Mouse (Mus musculus) testis, postnatal 10 days (tissue): ENCODE measurements at regions not wholly inside any gene's neighbourhood (a gene's known extent, or its start where the extent isn't known, plus 50 kb on each side); places are given as distances from the start of the nearest gene placed in this dataset.
"Not testable (repeated sequence)": the region's sequence is repeated elsewhere in the genome, so short reads cannot be mapped to it uniquely, and the experiment has no call there.

Experiments
- DNase-seq: peaks from one replicate; pipeline ENCODE4 v3.0.0; 2021; ENCODE audit warnings: low spot score

GRCm38 (mm10) chr16:86897967-86898710 is 455.8 kb upstream of the N6amt1 start:
- DNase-seq = no peak

- DNase-seq = no peak
These were observed 459.0 kb upstream of the N6amt1 start for GRCm38 (mm10) chr16:86894982-86895381.

- no peak for DNase-seq
These were observed 459.7 kb upstream of the N6amt1 start for GRCm38 (mm10) chr16:86894333-86894732.

- DNase-seq = no peak
These were observed 465.6 kb upstream of the N6amt1 start for GRCm38 (mm10) chr16:86888421-86888820.

DNA sequence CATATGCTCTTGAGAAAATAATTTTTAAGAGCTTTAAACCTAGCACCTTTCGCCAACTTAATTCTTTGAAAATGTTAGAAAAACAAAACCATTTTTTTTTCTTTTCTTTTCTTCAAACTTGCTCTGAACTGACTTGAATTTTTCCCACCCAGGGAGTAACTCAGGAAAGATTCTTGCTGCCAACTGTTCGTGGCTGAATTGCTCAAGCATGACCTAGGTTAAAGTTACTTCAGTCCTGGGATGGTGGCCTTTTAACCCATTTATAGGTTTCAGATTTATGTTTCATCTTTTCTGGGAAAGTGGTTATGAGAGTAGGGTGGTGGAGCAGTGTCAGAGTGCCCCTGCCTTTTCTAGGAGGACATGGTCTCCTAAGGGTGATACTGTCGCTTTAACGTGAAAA is 466.4 kb upstream of the N6amt1 start:
- DNase-seq = no peak

GRCm38 (mm10) chr16:86883862-86884261 is 470.1 kb upstream of the N6amt1 start:
- no peak for DNase-seq

GRCm38 (mm10) chr16:86882529-86882928 is 471.5 kb upstream of the N6amt1 start:
- peak; percentile 56 for DNase-seq

DNA sequence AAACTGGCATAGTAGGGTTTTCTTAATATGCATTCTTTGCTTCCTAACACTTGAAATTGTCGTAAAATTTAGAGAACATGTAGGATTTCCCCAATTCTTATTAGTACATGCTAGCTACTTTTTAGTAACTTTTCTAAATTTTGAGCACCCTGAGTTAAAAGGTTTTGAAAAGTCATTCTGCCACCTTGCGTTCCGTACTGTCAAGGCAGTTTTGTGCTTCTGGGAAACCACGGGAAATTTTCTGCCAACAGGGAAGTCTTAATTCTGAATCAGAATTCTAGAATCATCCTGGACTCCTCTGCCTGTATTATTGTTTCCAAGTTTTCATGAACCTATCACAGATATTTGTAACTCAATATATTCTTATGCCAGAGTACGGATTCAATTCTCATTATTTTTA is 472.4 kb upstream of the N6amt1 start:
- no peak for DNase-seq

- no peak for DNase-seq
These were observed 493.2 kb upstream of the N6amt1 start for GRCm38 (mm10) chr16:86860828-86861227.

DNA sequence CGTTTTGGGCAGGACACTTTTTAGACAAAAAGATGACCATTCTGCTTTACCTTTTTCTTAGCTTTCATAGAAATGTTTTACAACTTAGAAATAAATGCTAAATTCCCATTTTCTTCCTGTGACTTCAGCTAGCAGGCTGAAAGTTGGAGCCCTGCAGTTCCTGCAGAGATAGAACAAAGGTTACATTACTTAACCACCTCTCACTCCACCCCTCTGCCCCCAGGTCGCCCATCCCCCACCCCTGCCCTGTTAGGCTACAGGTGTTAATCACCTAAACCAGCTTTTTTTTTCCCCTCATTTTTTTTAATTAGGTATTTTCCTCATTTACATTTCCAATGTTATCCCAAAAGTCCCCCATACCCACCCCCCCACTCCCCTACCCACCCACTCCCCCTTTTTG is 498.1 kb upstream of the N6amt1 start:
- peak; percentile 40 for DNase-seq

GRCm38 (mm10) chr16:86855312-86855711 is 498.7 kb upstream of the N6amt1 start:
- DNase-seq = no peak

- DNase-seq = no peak
These were observed 500.6 kb upstream of the N6amt1 start for GRCm38 (mm10) chr16:86853398-86853797.

DNA sequence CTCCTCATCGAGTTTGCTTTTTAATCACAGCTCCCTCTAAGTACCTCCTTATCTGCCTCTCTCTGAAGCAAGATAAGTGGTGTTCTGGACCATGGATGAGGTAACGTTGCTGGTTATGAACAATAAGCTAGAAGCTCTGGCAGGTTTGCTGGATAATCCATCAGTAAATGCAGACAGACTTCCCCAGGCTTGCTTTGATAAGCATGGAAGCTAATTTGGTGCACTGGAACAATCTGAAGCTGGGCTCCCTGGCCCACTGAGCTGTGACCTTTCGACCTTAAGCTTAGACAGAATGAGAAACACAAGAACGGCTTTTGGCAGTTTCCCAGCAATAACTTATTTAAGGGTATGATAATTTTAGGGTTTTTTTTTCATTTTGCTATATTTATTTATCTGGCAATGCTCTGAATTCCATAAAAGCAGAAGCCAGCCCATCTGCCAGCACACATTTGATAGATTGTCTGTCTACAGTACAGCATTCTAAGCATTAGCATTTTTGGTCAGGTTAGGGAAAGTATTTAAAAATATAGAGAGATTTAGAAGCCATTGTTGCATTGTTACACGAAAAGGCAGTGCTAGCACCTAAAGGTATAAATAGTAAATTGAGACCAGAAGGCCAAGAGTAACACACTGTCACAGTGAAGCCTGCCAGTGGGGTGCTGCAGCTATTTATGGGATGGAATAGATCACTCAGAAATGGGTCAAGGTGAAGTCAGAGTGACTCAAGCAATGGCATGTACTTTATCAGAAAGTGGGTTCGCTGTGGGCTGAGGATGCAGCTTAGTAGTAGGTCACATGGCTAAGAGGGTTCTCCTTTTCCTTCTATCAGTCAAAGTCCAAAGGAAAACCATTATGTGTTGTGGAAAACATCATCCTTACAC is 515.3 kb upstream of the N6amt1 start:
- no peak for DNase-seq

- DNase-seq = no peak
These were observed 526.3 kb upstream of the N6amt1 start for GRCm38 (mm10) chr16:86827645-86828044.

GRCm38 (mm10) chr16:86826641-86827040 is 527.3 kb upstream of the N6amt1 start:
- no peak for DNase-seq

GRCm38 (mm10) chr16:86823496-86823895 is 530.5 kb upstream of the N6amt1 start:
- no peak for DNase-seq

DNA sequence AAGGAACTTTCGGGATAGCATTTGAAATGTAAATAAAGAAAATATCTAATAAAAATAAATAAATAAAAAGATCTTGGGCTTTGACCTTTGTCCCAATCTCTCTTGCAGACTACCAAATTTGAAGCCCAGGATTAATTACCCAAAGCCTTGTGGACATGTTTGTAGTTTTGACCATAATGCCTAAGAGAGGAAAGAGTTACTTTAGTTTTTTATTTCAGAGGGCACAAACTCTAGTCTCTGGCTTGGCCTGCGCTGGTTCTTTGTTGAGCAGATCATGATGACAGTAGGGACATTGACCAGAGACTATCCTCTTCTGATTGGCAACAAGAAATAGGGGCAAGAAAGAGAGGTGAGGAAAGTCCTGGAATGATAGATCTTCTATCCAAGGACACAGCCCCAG is 532.4 kb upstream of the N6amt1 start:
- DNase-seq = no peak

DNA sequence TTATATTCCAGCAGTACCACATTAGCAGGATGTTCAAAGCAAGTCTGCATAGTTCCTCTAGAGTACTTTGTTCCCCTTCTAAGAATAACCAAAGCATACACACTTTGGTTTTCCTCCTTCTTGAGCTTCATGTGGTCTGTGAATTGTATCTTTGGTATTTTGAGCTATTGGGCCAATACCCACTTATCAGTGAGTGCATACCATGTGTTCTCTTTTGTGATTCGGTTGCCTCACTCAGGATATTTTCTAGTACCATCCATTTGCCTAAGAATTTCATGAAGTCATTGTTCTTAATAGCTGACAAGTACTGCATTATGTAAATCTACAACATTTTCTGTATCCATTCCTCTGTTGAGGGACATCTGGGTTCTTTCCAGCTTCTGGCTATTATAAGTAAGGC is 535.3 kb upstream of the N6amt1 start:
- not testable (repeated sequence) for DNase-seq

DNA sequence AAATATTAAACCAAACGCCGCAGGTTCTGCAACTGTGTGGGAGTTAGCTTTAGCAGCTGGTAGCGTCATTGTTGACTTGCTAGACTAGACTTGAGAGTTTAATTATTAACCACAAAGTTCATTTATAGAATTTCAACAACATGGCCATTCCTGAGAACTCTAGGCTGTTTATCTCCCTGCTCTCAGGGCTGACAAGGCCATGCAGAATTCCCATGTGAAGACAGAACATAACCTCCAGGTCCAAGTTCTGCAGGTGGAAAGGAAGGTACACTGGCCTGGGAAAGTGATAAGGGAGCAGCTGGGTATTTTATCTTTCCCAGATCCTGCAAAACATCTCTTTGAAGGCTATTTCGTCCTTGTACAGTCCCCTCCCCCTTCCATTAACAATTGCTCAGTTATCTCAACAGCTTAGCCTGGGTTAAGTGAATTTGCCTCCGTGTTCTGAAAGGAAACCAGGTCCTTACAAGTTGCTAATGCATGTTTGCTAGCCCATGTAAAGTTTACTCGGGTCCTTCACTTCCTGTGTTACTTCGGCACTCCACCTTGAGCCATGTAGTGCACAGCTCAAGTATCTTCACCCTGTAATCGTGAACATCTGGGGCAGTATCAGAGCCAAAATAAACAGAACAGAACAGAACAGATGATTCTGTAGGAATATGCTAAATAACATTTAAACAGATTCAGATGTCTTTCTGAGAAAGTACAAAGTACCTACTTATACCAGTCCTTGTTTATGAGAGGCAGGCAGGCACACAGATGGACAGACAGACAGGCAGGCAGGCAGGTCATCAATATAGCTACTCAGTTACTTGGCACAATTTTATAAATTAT is 537.0 kb upstream of the N6amt1 start:
- no peak for DNase-seq

DNA sequence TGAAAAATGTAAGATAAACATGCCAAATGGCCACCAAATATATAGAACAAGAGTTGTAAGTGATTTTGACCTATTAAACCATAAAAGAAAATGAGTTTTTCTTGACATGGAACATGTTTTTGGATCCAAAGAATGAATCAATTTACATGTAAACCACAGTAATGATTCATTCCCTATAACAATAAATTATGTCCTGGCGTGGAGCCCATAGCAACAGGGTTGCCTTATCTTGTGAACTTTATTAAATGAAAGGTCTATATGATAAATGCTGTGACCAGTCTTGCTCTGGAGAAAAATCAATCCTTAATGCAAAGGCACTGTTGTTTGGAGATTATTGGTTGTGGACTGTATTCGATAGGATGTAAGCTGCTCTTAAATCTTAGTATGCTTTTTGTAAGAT is 538.0 kb upstream of the N6amt1 start:
- no peak for DNase-seq

GRCm38 (mm10) chr16:86812692-86813091 is 541.3 kb upstream of the N6amt1 start:
- no peak for DNase-seq

DNA sequence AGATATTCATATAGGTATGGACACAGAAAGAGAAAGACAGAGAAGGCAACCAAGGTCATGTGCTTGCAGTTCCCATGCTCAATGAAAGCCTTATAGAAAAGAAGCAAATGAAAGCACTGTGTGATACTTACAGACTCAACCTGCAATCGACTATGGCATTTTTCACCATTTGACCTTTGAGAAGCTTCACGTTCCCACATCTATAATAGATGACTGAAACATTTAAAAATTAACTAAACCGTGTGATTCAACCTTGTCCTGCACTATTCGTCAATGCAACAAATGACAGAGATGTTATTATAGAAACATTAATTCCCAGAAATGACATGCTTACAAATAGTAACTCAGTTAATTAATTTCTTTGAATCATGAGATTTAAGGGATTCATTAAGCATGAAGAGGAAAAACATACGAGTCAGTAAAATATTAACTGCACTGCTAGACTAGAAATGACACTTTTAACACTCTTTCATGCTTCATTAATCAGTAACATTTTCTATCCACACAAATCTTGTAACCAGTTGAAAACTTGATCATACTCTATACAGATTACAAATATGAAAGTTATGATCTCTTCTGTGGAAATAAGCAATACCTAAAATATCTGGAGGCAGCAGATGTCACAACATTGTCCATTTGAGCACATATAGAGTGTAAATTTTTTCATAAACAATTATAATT is 545.2 kb upstream of the N6amt1 start:
- no peak for DNase-seq
